Mouse (Mus musculus) liver, adult 2 months (tissue): ENCODE results near the gene Slc15a3.

Experiments used
- CTCF ChIP-seq: fragments of 200-500 bp; IDR thresholded peaks from 2 replicates; pipeline ENCODE4 v1.5.1; 2011; ENCODE audit warnings: low read depth, low read length, control low read depth
- POLR2A ChIP-seq: fragments of 200-500 bp; IDR thresholded peaks from 2 replicates; pipeline ENCODE4 v1.6.1; 2011; ENCODE audit warnings: low read length, control low read depth; ENCODE audit not compliant: insufficient read depth; ENCODE audit errors: extremely low read depth

DNA sequence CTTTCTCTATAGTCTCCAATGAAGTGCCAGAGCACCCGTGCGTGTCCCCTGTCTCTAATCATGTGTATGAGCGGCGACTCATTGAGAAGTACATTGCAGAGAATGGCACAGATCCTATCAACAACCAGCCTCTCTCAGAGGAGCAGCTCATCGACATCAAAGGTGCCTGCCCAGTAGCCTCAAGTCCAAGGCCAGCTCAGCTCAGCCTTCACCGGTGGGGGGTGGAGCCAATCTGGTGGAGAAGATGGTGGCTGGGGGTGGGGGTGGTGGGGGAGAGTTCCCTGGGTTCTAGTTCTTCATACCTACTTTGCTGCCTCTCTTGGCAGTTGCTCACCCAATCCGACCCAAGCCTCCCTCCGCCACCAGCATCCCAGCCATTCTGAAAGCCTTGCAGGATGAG is 58.0 kb downstream of the Slc15a3 start:
- no peak for TF ChIP-seq POLR2A
- TF ChIP-seq CTCF, result no peak
